Mouse (Mus musculus) midbrain, embryonic 11.5 days (tissue): ENCODE measurements at regions not wholly inside any gene's neighbourhood (a gene's known extent, or its start where the extent isn't known, plus 50 kb on each side); places are given as distances from the start of the nearest gene placed in this dataset.

ENCODE experiments used
- ATAC-seq: fragments of 200-750 bp; cut with Nextera tagmentation; 2 replicates; pipeline ENCODE4 v1.8.0; 2017; ENCODE audit warnings: moderate TSS enrichment, moderate library complexity; ENCODE audit not compliant: low FRiP score
- DNase-seq: peaks from one replicate; pipeline ENCODE4 v3.0.0; 2015; ENCODE audit warnings: low spot score; ENCODE audit errors: missing footprints
- H3K27ac ChIP-seq: fragments of 300-500 bp; sonication (generic); 2 replicates; pipeline ENCODE4 v1.5.1; 2014; ENCODE audit warnings: low read depth, low read length
- H3K27me3 ChIP-seq: fragments of 300-500 bp; sonication (generic); 2 replicates; pipeline ENCODE4 v1.6.1; 2014; ENCODE audit warnings: mild to moderate bottlenecking, low read length, moderate library complexity, mixed read lengths; ENCODE audit not compliant: control insufficient read depth, insufficient read depth
- H3K36me3 ChIP-seq: fragments of 300-500 bp; sonication (generic); 2 replicates; pipeline ENCODE4 v1.6.1; 2014; ENCODE audit warnings: mild to moderate bottlenecking, low read length, moderate library complexity, mixed read lengths; ENCODE audit not compliant: control insufficient read depth, insufficient read depth
- H3K4me1 ChIP-seq: fragments of 300-500 bp; sonication (generic); 2 replicates; pipeline ENCODE4 v1.6.1; 2014; ENCODE audit warnings: low read length; ENCODE audit not compliant: control insufficient read depth, insufficient read depth
- H3K4me2 ChIP-seq: fragments of 300-500 bp; sonication (generic); 2 replicates; pipeline ENCODE4 v1.6.1; 2014; ENCODE audit warnings: mild to moderate bottlenecking, moderate library complexity
- H3K4me3 ChIP-seq: fragments of 300-500 bp; sonication (generic); 2 replicates; pipeline ENCODE4 v1.5.1; 2014; ENCODE audit warnings: low read depth, low read length
- H3K9ac ChIP-seq: fragments of 300-500 bp; sonication (generic); 2 replicates; pipeline ENCODE4 v1.6.1; 2014; ENCODE audit warnings: low read length
- H3K9me3 ChIP-seq: fragments of 300-500 bp; sonication (generic); 2 replicates; pipeline ENCODE4 v1.6.1; 2016; ENCODE audit warnings: low read length; ENCODE audit not compliant: control insufficient read depth
- WGBS: fragments of 180-500 bp; shearing (Covaris S2); extraction: QIAGEN DNeasy Blood & Tissue Kit; methylation state at CpG from one replicate; pipeline ENCODE4 v1.1.7; 2014; 5-methylcytosine and 5-hydroxymethylcytosine counted together

DNA sequence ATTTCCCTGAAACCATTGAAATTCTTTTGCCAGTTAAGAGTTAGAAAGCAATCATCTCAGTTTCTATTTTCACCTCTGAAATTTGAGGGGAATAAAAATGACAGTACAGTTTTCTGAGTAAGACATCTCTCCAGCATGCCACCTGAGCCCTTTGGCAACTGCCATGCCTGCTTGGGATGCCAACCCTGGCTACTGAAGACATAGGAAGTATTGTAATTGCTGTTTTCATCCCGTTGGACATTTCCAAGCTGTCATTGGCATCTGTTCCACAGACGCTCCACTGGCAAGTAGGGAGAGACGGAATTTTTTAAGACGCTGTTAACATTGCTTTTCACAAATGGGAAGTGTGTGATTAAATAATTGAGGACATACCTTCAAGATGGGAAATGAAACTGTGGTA is 665.4 kb upstream of the Slit2 start:
- Histone ChIP-seq H3K4me3 (no peak overlapping the region), H3K9ac (no peak overlapping the region), H3K27me3 (no peaks in the 10 kb centered on the region), H3K27ac (no peak overlapping the region), H3K9me3 (no peaks in the 10 kb centered on the region), H3K4me2 (no peak overlapping the region), H3K4me1 (no peaks in the 10 kb centered on the region), H3K36me3 (no peaks in the 10 kb centered on the region)
- DNase-seq = no peak
- WGBS = 89% methylated on average over 4 of the region's 4 CpGs
- no peak for ATAC-seq

DNA sequence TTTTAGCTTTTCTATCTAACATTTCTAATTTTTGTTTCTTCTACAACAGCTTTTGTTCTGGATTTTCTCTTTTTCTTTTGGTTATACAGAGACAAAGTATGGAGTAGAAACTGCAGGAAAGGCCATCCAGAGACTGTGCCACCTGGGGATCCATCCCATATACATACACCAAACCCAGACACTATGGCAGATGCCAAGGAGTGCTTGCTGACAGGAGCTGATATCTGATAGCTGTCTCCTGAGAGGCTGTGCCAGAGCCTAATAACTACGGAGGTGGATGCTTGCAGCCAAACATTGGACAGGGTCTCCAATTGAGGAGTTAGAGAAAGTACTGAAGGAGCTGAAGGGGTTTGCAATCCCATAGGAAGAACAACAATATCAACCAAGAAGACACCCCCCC is 664.8 kb upstream of the Slit2 start:
- Histone ChIP-seq H3K27ac (no peak overlapping the region), H3K9ac (no peak overlapping the region), H3K9me3 (no peaks in the 10 kb centered on the region), H3K4me1 (no peaks in the 10 kb centered on the region), H3K4me2 (no peak overlapping the region), H3K27me3 (no peaks in the 10 kb centered on the region), H3K36me3 (no peaks in the 10 kb centered on the region), H3K4me3 (no peak overlapping the region)
- DNase-seq = no peak
- WGBS = 71% methylated on average over 1 of the region's 1 CpGs
- ATAC-seq = no peak

- H3K9ac ChIP-seq = no peak overlapping the region
- no peaks in the 10 kb centered on the region for H3K4me1 ChIP-seq
- H3K9me3 ChIP-seq = no peaks in the 10 kb centered on the region
- H3K27ac ChIP-seq = no peak overlapping the region
- no peak overlapping the region for H3K4me2 ChIP-seq
- H3K27me3 ChIP-seq = no peaks in the 10 kb centered on the region
- 86% methylated on average over 2 of the region's 2 CpGs for WGBS
- ATAC-seq (no peak), DNase-seq (no peak)
- no peak overlapping the region for H3K4me3 ChIP-seq
- no peaks in the 10 kb centered on the region for H3K36me3 ChIP-seq
These were observed 660.3 kb upstream of the Slit2 start for GRCm38 (mm10) chr5:47322511-47323167.

- no peak for DNase-seq
- H3K9ac ChIP-seq = no peak overlapping the region
- H3K4me3 ChIP-seq = no peak overlapping the region
- 82% methylated on average over 3 of the region's 3 CpGs for WGBS
- no peak for ATAC-seq
- no peaks in the 10 kb centered on the region for H3K36me3 ChIP-seq
- H3K4me1 ChIP-seq = no peaks in the 10 kb centered on the region
- no peak overlapping the region for H3K27ac ChIP-seq
- no peak overlapping the region for H3K4me2 ChIP-seq
- no peaks in the 10 kb centered on the region for H3K27me3 ChIP-seq
- H3K9me3 ChIP-seq = no peaks in the 10 kb centered on the region
These were observed 648.6 kb upstream of the Slit2 start for GRCm38 (mm10) chr5:47334299-47334698.

GRCm38 (mm10) chr5:47336511-47336910 is 646.4 kb upstream of the Slit2 start:
- H3K4me2 ChIP-seq = no peak overlapping the region
- H3K27ac ChIP-seq = no peak overlapping the region
- H3K36me3 ChIP-seq = no peaks in the 10 kb centered on the region
- 78% methylated on average over 1 of the region's 1 CpGs for WGBS
- H3K9me3 ChIP-seq = no peaks in the 10 kb centered on the region
- H3K4me3 ChIP-seq = no peak overlapping the region
- DNase-seq (no peak), ATAC-seq (no peak)
- no peaks in the 10 kb centered on the region for H3K27me3 ChIP-seq
- no peaks in the 10 kb centered on the region for H3K4me1 ChIP-seq
- no peak overlapping the region for H3K9ac ChIP-seq

DNA sequence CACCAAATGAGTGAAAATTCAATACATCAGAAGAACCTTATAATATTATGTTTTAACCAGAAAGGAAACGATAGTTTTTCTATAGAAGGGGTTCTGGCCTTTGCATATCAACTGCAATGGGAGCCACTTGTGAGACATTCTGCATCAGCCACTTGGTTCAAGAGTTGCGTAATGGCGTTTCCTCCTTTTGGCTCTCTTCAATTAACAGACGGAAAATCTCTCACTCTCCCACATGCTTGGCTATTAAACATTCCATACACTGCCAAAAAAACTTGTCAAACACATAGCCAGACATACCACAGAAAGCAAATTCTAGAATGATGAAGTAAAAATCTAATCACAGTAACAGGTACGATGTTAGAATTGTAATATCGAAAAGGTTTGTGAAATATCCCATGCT is 643.1 kb upstream of the Slit2 start:
- Histone ChIP-seq H3K36me3 (no peaks in the 10 kb centered on the region), H3K4me3 (no peak overlapping the region), H3K9me3 (no peaks in the 10 kb centered on the region), H3K9ac (no peak overlapping the region), H3K4me2 (no peak overlapping the region), H3K27ac (no peak overlapping the region), H3K27me3 (no peaks in the 10 kb centered on the region), H3K4me1 (no peaks in the 10 kb centered on the region)
- ATAC-seq = no peak
- DNase-seq = no peak
- WGBS = 94% methylated on average over 6 of the region's 6 CpGs

- ATAC-seq = no peak
- H3K27me3 ChIP-seq = no peaks in the 10 kb centered on the region
- WGBS = 89% methylated on average over 4 of the region's 4 CpGs
These were observed 612.8 kb upstream of the Slit2 start for GRCm38 (mm10) chr5:47370184-47370583.

GRCm38 (mm10) chr5:47385930-47386329 is 597.0 kb upstream of the Slit2 start:
- no peak overlapping the region for H3K4me3 ChIP-seq
- H3K9ac ChIP-seq = no peak overlapping the region
- no peaks in the 10 kb centered on the region for H3K4me1 ChIP-seq
- 29% methylated on average over 1 of the region's 1 CpGs for WGBS
- ATAC-seq (no peak), DNase-seq (no peak)
- no peak overlapping the region for H3K4me2 ChIP-seq
- no peaks in the 10 kb centered on the region for H3K9me3 ChIP-seq
- H3K27me3 ChIP-seq = no peaks in the 10 kb centered on the region
- no peak overlapping the region for H3K27ac ChIP-seq
- H3K36me3 ChIP-seq = no peaks in the 10 kb centered on the region

More at GRCm38 (mm10) chr5:47370184-47370583, 612.8 kb upstream of the Slit2 start:
- H3K4me2 ChIP-seq = no peak overlapping the region
- no peak overlapping the region for H3K9ac ChIP-seq
- no peak overlapping the region for H3K27ac ChIP-seq
- DNase-seq = no peak
- no peaks in the 10 kb centered on the region for H3K9me3 ChIP-seq
- H3K36me3 ChIP-seq = no peaks in the 10 kb centered on the region
- H3K4me1 ChIP-seq = no peaks in the 10 kb centered on the region
- no peak overlapping the region for H3K4me3 ChIP-seq

DNA sequence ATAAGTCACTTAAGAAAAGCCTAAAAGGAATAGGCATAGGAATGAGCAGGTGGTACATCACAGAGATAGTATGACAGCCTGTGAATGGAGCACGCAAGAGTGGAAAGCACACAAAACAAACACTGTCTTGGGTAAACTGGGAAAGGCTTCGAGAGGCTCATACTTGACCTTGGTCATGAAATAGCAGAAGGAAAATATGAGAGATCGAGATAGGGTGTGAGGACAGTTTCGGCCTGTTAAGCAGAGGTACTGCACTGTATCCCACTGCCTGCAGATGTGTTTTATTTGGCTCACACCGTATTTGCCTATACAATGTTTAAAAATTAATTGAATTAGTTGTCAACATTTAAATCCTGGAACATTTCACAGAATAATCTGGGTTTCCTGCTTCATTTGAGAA is 596.2 kb upstream of the Slit2 start:
- DNase-seq (no peak), ATAC-seq (no peak)
- H3K4me1 ChIP-seq = no peaks in the 10 kb centered on the region
- no peaks in the 10 kb centered on the region for H3K27me3 ChIP-seq
- 85% methylated on average over 5 of the region's 5 CpGs for WGBS
- H3K27ac ChIP-seq = no peak overlapping the region
- no peaks in the 10 kb centered on the region for H3K36me3 ChIP-seq
- H3K4me2 ChIP-seq = no peak overlapping the region
- H3K4me3 ChIP-seq = no peak overlapping the region
- H3K9ac ChIP-seq = no peak overlapping the region
- no peaks in the 10 kb centered on the region for H3K9me3 ChIP-seq
